Mouse (Mus musculus): ENCODE data around the gene Rgs7bp. TPM values are rescaled to one million over a fixed set of nuclear protein-coding genes. Genes with fewer than 3 reads are reported as not detected.

Rgs7bp gene
- total RNA-seq, 2 experiments from 2014 or later, result 150 to 153 TPM

DNA sequence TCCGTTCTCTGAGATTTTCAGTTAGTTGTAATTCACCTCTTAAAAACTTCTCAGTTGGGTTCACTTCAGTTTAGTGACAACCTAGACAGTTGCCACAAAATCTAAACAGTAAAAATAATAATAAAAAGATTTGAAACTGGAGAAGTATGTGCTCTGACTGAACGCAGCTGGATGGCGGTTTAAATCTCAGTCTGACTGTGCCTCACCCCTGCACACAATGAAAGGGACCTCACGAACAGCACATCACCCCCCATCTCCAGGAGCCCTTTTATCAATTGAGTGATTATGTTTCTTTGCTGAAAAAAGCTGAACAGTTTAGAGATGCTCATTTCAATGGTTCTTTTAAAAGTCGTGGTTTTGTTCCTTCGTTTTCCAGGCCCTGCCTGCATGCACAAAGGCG, 146.0 kb downstream of the Rgs7bp start:
- Histone ChIP-seq H3K4me3 (no peak overlapping the region), H3K27ac (no peak overlapping the region)
- no peak for DNase-seq (ENCODE audit: low spot score in 2 of 2)
- no peak for TF ChIP-seq CTCF (conservative IDR thresholded peaks at IDR 0.05)

Other genes starting within 250 kb of the Rgs7bp start
- gene Cwc27, start 237.8 kb downstream of the Rgs7bp start, total RNA-seq (2021), result 10 to 100 TPM; 18.9 to 20.3 TPM
- under 1 TPM; 0.38 to 0.54 TPM for gene Shisal2b, start 191.0 kb downstream of the Rgs7bp start, total RNA-seq (2021)
- gene 4933425L06Rik, start 27.2 kb upstream of the Rgs7bp start, total RNA-seq (2021), result not detected
- 10 to 100 TPM; 17.3 to 18.8 TPM for gene Rnf180, start 239.9 kb upstream of the Rgs7bp start, total RNA-seq (2021)

All from layer of hippocampus, adult 2 months (tissue).